Mouse (Mus musculus) induced T-regulatory cell, adult 2 months (primary cell): ENCODE results near the gene Zmat3.

Experiments
- DNase-seq: peaks from one replicate; pipeline ENCODE4 v3.0.0-alpha.2; 2012; ENCODE audit warnings: low read depth

The Zmat3 gene

DNA sequence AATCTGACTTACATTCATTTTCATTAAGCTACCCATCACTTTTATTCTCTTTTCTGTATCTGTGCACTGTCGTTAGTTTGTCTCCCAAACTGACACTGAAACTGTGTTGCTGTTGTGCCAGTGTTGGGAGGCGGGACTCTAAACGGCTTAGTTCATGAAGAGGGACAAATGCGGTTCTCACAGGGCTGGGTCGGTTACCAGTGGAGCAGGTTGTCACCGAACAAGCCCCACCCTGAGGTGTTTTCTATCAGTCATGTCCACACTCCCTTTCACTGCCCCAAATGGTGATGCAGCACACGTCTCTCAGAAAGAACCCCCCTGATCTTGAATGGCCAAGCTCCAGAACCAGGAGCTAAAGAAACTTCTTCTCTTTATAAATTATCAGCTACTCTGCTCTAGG, 6.1 kb upstream of the Zmat3 start:
- DNase-seq = no peak

GRCm38 (mm10) chr3:32367516-32367915, 1.7 kb upstream of the Zmat3 start:
- no peak for DNase-seq

DNA sequence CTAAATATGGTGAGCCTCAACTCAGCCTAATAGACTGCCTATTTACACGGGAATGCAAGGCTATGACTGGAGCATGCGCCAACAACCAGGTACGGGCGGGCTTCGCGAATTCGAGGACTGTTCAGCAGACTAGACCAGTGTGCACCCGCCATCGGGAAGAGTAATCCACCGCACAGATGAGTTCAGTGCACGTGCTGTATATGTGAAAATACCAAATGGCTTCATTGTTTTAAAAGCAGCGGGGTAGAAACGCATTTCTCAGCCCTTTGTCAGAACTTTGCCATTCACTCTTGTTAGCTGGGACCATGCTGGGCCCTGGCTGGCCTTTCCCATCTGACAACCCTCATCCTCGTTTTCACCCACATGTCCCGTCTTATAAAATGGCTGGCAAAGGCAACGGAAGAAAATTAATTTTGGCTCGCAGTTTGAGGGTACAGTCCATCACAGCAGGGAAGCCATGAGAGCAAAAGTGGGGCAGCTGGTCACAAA, 476 bp upstream of the Zmat3 start:
- no peak for DNase-seq

DNA sequence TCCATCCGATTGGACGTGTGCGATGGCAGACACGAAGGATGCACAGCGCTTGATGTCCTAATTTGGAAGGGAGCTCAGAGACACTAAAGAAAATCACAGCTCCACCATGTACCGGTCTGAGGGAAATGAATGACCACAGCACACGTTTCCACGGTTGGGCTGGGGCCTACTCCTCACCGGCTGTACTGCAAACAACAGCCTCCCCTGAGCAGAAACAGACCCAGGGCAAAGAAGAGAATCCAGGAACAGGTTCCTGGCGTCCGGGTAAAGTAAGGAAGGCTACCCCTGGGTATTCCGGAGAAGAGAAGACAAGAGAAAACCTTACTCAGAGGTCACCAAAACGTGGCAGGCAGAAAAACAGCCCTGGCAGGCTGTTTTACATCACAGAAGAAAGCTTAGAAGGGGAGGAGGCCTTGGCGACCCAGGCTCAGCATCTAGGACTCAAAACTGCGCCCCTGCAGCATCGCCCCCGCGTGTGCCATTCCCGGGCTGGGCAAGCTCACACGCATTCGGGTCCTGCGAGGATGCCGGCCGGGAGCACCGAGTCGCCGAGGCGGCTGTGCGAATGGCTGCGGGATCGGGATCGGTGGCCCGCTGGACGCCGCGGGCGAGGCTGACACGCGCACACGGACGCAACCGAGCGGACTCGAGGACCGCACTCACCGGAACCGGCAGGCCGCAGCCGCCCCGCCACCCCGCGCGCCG, 821 bp downstream of the Zmat3 start:
- no peak for DNase-seq

DNA sequence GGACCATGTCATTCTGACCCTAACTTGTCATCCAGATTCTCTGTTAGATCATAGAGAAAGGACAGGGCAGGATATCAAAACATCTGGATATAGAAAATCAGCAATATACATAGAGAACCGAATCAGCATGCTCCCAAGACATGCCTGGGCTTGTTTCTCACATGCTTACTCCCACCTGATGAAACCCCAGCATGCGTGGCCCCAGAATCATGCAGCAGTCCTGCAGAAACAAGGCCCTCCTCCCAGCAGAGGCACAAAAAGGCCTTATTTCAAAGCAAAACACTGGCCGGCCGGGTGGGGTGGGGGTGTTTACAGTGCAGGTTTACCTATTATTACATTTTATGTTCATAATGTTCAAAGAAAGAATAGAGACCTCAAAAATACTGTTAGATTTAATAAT, 1.6 kb downstream of the Zmat3 start:
- DNase-seq = no peak

DNA sequence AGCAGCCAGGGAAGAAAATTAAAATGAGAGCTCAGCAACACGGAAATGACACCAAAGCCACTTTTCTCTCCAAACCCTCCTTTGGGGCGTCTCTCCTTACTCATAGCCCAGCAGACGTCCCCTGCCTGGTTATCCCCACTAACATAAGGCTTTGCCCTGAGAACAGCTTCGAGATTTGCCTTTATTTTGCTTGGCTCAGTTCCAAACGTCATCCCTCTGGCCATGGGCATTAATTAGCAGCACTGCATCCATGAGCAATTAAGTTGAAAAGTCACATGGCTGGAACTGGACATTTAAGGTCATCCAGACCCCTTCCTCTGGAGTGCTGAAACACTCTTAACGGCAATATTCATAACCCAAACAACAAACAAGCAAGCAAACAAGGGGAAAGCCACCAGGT, 4.6 kb downstream of the Zmat3 start:
- DNase-seq = no peak

- DNase-seq = no peak
These were observed 17.9 kb downstream of the Zmat3 start for GRCm38 (mm10) chr3:32347881-32348280.

DNA sequence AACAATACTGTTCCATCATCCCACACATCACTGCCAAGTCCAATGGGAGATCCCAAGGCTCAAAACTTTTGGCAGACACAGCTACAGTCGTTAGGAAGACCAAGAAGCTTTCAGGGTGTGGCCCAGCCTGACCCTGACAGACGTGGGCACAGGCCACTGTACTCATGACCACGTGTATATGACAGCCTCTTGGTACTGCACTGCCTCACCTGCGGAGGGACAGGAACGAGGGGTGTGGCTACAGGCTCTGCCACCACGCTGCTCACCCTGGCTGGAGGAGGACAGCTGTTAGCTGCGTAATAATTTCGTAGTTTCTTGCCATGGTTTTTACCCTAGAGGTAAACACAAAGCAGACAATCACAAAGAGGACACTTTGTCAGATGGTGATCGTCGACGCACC, 20.6 kb downstream of the Zmat3 start:
- no peak for DNase-seq

DNA sequence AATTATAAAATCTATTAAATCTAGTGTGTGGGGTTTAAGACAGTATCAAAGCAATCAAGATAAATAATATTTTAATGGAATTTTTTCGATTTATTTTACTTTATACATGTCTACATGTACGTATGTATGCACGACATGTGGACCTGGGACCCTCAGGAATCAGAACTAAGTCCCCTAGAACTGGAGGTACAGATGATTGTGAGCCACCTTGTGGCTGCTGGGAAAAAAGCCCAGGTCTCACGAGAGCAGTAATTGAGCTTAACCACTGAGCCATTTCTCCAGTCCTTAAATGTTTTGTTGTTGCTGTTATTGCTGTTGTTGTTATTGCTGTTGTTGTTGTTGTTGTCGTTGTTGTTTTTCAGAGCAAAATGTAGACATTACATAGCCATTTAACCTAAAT, 21.0 kb downstream of the Zmat3 start:
- DNase-seq = no peak

GRCm38 (mm10) chr3:32343371-32343770, 22.4 kb downstream of the Zmat3 start:
- DNase-seq = no peak

DNA sequence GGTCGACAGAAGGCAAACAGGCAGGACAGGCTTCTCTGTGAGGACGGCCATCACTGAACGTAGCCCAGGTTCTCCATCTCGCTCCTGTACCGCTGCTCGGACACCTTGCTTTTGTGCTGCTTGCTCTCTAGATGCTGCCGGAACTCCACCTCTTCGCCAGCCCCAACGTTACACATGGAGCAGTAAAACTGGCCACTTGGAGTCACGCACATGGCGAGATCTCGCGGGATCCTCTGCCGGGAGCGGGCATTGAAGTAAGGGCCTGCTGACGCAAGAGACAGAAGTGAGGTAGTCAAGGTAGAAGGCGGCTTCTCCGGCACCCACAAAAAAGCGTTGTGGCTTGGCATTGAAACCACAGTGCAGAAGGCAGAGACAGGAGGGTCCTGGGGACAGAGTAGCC, 24.4 kb downstream of the Zmat3 start:
- no peak for DNase-seq

GRCm38 (mm10) chr3:32338231-32338630, 27.6 kb downstream of the Zmat3 start:
- no peak for DNase-seq

DNA sequence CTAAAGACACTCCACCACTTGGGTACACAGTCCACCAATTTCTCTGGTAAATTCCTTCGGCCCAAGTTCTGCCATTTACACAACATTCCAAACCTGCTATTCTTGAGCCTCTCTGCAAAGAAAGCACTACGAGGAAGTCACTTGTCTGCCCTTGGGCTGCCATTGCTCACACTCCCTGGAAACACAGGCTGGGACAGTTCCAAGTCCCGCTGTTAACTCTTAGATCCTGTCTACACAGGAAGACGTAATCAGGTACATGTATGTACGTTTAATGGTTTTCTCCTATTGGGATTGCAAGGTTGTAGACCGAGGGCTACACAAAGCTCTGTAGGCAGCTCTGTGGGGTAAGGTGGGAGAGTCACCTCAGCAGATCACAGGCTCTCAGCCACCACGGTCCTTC, 28.0 kb downstream of the Zmat3 start:
- no peak for DNase-seq

- DNase-seq = no peak
These were observed 30.9 kb downstream of the Zmat3 start for GRCm38 (mm10) chr3:32334901-32335300.

DNA sequence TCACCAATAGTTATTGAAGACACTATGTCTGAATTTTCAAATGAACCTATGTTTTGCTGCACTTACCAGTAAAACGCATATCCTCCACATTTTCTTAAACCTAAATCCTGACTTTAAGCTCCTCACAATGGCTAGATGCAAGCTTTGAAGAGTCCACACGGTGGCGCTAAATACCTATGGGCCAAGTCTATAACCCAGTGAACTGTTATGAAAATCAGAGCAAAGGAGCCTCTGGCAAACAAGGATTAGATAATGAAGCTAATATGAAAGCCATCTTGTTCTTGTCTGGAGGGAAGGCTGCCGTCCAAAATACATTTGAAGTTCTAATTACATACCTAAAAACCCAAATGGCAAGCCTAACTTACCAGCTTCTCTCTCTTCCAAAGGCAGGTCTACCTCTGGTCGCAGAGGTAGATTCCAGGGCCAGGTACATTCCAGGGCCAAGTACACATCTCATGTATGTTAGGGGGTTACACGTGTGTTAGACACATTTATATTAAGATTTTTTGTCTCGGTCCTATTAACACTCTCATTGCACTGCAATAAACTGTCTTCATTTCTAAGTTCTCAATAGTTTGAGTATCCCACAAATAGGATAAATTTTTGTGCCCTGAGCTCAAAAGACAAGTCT, 32.2 kb downstream of the Zmat3 start:
- DNase-seq = peak; percentile 88

DNA sequence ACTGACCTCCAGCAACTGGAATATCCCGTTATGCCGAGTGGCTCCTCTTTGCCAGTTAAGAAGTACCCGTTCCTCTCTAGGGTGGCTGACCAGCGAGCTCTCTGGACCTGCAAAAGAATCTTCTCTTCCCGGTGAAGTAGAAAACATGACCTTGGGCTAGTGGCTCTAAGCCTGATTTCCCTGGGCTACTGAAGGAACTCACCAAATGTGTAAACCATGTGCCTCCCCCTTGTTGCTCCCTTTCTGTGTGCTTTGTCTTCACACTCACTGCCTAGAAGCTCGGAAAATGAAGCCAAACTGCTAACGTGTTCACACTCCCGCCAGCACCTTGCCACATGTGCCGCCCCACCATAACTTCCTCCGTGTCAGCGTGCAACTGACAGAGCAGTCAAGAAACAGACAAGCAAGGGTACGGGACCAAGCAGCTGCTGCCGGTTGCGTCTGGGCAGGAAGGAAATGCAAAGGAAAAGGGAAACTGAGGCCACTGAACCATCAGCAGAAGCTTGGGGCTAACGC, 47.9 kb downstream of the Zmat3 start:
- DNase-seq = peak; percentile 7

- peak; percentile 33 for DNase-seq
These were observed 48.5 kb downstream of the Zmat3 start for GRCm38 (mm10) chr3:32317165-32317900.

DNA sequence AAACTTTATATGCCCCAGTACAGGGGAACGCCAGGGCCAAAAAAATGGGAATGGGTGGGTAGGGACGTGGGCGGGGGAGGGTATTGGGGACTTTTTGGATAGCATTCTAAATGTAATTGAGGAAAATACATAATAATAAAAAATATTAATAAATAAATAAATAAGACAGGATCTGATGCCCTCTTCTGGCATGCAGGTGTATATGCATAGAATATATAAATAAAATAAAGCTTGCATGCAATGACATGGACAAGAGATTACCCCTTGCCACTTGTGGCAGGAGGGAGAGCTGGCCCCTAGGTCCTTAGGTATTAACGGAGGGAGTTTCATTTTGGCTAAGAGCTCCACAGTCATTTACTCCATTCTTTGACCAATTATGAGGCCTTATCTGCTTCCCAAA, 51.1 kb downstream of the Zmat3 start:
- DNase-seq = no peak

DNA sequence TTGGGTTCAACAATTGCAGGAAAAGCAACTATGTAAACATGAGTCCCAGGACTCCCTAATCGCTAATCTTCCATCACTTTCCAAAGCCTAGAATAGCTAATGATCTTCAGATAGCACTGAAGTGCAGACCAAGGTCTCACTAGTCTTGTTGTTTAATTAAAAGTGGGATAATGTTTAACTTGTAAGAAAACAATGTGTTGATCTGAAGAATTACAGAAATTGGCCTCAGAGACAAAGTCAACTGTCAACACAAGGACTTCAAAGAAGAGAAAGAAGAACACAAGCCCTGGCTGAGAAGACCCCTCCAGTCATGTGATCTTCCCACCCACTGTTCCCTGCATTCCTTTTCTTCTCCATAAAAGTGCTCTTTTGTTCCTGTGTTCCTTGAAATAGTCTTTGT, 61.6 kb downstream of the Zmat3 start:
- no peak for DNase-seq

DNA sequence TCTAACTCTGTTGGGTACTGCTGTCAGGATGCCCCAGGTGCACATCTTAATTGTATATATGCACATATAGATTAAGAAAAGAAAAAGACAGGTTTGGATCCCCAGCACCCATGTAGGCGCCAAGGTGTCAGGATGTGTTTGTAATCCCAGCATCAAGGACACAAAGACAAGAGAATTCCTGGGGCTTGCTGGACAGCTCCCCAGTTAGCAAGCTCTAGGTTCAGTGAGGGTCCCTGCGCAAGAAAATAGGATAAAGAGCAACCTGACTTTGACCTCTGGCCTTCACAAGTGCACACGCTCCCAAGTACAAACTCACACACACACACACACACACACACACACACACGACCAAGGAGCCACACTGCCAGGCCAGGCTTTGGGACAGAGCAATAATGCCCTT, 73.8 kb downstream of the Zmat3 start:
- DNase-seq = no peak
